Mouse (Mus musculus) liver, embryonic 14.5 days (tissue): Measurements from ENCODE around the gene Hunk. TPM values are rescaled to one million over a fixed set of nuclear protein-coding genes. Genes with fewer than 3 reads are reported as not detected.

Experiments
- ATAC-seq: fragments of 200-750 bp; cut with Nextera tagmentation; 2 replicates; pipeline ENCODE4 v1.8.0; 2017; ENCODE audit warnings: moderate number of reproducible peaks, mild to moderate bottlenecking, moderate library complexity; ENCODE audit not compliant: insufficient read depth
- DNase-seq, 3 experiments: peaks; one replicate each; pipeline ENCODE4 v3.0.0-alpha.2; 2012 to 2013; ENCODE audit warnings: low read depth in 3 of 3, low spot score in 3 of 3
- H3K27ac ChIP-seq: fragments of 300-500 bp; sonication (generic); 2 replicates; pipeline ENCODE4 v1.5.1; 2014; ENCODE audit warnings: moderate library complexity, mild to moderate bottlenecking, control low read depth, inconsistent platforms
- H3K27me3 ChIP-seq: fragments of 300-500 bp; sonication (generic); 2 replicates; pipeline ENCODE4 v1.6.1; 2014; ENCODE audit warnings: mild to moderate bottlenecking, low read length, moderate library complexity; ENCODE audit not compliant: control insufficient read depth, insufficient read depth
- H3K36me3 ChIP-seq: fragments of 300-500 bp; sonication (generic); replicated peaks from 2 replicates; pipeline ENCODE4 v1.6.1; 2014; ENCODE audit warnings: low read depth; ENCODE audit not compliant: control insufficient read depth, insufficient read depth
- H3K4me1 ChIP-seq, 2 experiments: fragments of 200-500 bp in 1 of 2; fragments of 300-500 bp in 1 of 2; sonication (generic) in 1 of 2; replicated peaks; 2 replicates each; pipeline ENCODE4 v1.6.1; 2012 to 2014; ENCODE audit warnings: antibody characterized with exemption in 1 of 2, inconsistent platforms in 1 of 2, low read length in 1 of 2; ENCODE audit not compliant: control insufficient read depth in 2 of 2, insufficient read depth in 2 of 2
- H3K4me2 ChIP-seq: fragments of 300-500 bp; sonication (generic); 2 replicates; pipeline ENCODE4 v1.6.1; 2014; ENCODE audit warnings: low read depth, mild to moderate bottlenecking, control low read depth, moderate library complexity
- H3K4me3 ChIP-seq, 2 experiments: fragments of 200-500 bp in 1 of 2; fragments of 300-500 bp in 1 of 2; sonication (generic) in 1 of 2; 2 replicates each; pipeline ENCODE4 v1.5.1; 2012 to 2014; ENCODE audit warnings: low read depth in 2 of 2, low read length in 2 of 2, mild to moderate bottlenecking in 2 of 2, control low read depth in 1 of 2, inconsistent platforms in 1 of 2, moderate library complexity in 1 of 2; ENCODE audit not compliant: insufficient read depth in 1 of 2
- H3K9ac ChIP-seq: fragments of 300-500 bp; sonication (generic); replicated peaks from 2 replicates; pipeline ENCODE4 v1.6.1; 2014; ENCODE audit warnings: mild to moderate bottlenecking, control low read depth, moderate library complexity
- H3K9me3 ChIP-seq: fragments of 300-500 bp; sonication (generic); 2 replicates; pipeline ENCODE4 v1.6.1; 2016; ENCODE audit warnings: low read length, mixed read lengths; ENCODE audit not compliant: control insufficient read depth
- CTCF ChIP-seq: IDR thresholded peaks from 2 replicates; pipeline ENCODE4 v1.5.1; 2016; ENCODE audit warnings: antibody characterized with exemption, low read depth, control low read depth
- EP300 ChIP-seq: IDR thresholded peaks from 2 replicates; pipeline ENCODE4 v1.6.1; 2016; ENCODE audit warnings: antibody characterized with exemption, low read depth
- WGBS: fragments of 180-500 bp; shearing (Covaris S2); extraction: QIAGEN DNeasy Blood & Tissue Kit; methylation state at CpG from one replicate; pipeline ENCODE4 v1.1.7; 2014; ENCODE audit not compliant: insufficient replicate concordance; 5-methylcytosine and 5-hydroxymethylcytosine counted together
- polyA plus RNA-seq, 2 experiments: library from polyadenylated mRNA; depleted of rRNA in 1 of 2; stranded (reverse) in 1 of 2; unstranded in 1 of 2; fragments of >200 nt; fragmentation: Nextera tagmentation in 1 of 2; extraction: Ambion mirVana in 1 of 2; gene quantifications; 2 replicates each; pipeline versions ENCODE4 v1.2.1 to v1.2.3; 2012 to 2014

The Hunk gene
- polyA plus RNA-seq, 2 experiments: 0.80 to 0.88 TPM

DNA sequence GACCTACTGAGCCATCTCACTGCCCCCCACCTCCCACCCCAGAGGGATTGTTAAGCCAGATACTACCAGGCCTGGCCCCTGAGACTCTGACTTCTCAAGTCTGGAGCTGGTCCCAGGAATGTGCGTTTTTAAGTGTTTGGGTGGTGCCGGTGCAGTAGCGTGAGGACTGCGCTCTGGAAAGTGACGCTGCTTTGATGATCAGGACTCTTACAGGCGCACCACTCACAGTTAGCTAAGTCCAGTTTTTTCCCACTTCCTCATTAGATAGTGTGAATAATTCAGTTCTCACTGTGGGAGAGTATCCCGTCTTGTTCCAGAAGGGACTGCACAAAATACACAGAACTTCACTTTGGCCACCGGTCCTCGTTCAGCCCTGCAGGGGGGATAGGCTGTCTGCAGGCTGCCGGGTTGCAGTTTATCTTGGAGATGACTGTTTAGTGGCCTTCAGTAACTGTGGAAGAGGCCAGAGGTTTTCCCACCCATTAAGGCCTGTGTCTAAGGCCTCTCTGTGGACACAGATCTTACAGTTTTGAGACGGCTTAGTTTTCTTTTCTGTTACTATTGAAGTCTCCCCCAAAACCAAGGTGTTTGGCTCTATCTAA is 75.6 kb downstream of the Hunk start:
- H3K36me3 ChIP-seq: no peaks in the 10 kb centered on the region
- H3K4me1 ChIP-seq: peaks cover 0 to 2% of the 10 kb centered on the region in 2 experiments; a peak in 1 of 4 replicates
- no peak overlapping the region for H3K4me3 ChIP-seq
- no peak overlapping the region for H3K27ac ChIP-seq
- no peaks in the 10 kb centered on the region for H3K27me3 ChIP-seq
- no peak for TF ChIP-seq EP300
- no peak for TF ChIP-seq CTCF
- ATAC-seq (no peak), DNase-seq (no peak)
- no peaks in the 10 kb centered on the region for H3K9me3 ChIP-seq
- 59% methylated on average over 11 of the region's 11 CpGs for WGBS
- H3K4me2 ChIP-seq: no peak overlapping the region
- H3K9ac ChIP-seq: no peak overlapping the region

DNA sequence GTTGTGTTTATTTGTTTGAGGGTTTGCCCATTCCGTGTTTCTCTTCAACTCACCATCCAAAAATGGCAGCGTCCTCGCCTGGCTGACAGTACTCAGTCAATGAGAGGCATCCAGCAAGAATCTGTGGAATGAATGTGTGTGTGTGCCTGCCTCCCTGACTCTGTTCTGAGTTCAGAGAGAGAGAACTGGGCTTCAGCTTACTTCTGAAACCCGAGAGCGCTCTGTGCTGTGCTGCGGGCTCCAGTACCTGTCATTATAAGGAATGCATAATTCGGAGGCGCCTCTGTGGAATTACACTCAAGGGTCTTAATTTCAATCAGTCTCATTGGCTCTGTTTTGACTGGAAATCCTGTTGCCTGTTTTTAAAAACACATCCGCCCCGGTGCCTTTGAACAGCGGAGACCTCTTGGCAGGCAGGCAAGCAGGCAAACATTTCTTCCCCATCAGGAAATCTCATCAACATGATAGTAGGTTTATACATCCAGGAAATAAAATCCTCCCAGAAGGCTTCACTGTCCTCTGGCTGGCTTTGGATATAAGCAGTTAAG is 77.0 kb downstream of the Hunk start:
- Histone ChIP-seq H3K4me2 (no peak overlapping the region), H3K4me1 (peaks cover 0 to 2% of the 10 kb centered on the region in 2 experiments; a peak in 1 of 4 replicates), H3K9ac (no peak overlapping the region), H3K36me3 (no peaks in the 10 kb centered on the region), H3K9me3 (no peaks in the 10 kb centered on the region), H3K27ac (no peak overlapping the region), H3K27me3 (no peaks in the 10 kb centered on the region), H3K4me3 (no peak overlapping the region)
- TF ChIP-seq CTCF: no peak
- TF ChIP-seq EP300: no peak
- ATAC-seq: no peak
- no peak for DNase-seq
- 71% methylated on average over 11 of the region's 11 CpGs for WGBS

- Histone ChIP-seq H3K9ac (no peak overlapping the region), H3K9me3 (no peaks in the 10 kb centered on the region), H3K27me3 (no peaks in the 10 kb centered on the region), H3K4me3 (no peak overlapping the region), H3K4me1 (peaks cover 0 to 2% of the 10 kb centered on the region in 2 experiments; a peak in 1 of 4 replicates), H3K27ac (no peak overlapping the region), H3K4me2 (no peak overlapping the region), H3K36me3 (no peaks in the 10 kb centered on the region)
- TF ChIP-seq EP300 (no peak), CTCF (no peak)
- DNase-seq (no peak), ATAC-seq (no peak)
- 63% methylated on average over 5 of the region's 5 CpGs for WGBS
Measured at GRCm38 (mm10) chr16:90465154-90465553, 79.3 kb downstream of the Hunk start.

GRCm38 (mm10) chr16:90468286-90468685 is 82.5 kb downstream of the Hunk start:
- no peak overlapping the region for H3K4me2 ChIP-seq
- H3K4me1 ChIP-seq: no peaks in the 10 kb centered on the region
- no peak overlapping the region for H3K27ac ChIP-seq
- TF ChIP-seq EP300 (no peak), CTCF (no peak)
- ATAC-seq: no peak
- no peak for DNase-seq
- no peaks in the 10 kb centered on the region for H3K27me3 ChIP-seq
- 63% methylated on average over 5 of the region's 5 CpGs for WGBS
- no peaks in the 10 kb centered on the region for H3K9me3 ChIP-seq
- H3K9ac ChIP-seq: no peak overlapping the region
- no peaks in the 10 kb centered on the region for H3K36me3 ChIP-seq
- no peak overlapping the region for H3K4me3 ChIP-seq

DNA sequence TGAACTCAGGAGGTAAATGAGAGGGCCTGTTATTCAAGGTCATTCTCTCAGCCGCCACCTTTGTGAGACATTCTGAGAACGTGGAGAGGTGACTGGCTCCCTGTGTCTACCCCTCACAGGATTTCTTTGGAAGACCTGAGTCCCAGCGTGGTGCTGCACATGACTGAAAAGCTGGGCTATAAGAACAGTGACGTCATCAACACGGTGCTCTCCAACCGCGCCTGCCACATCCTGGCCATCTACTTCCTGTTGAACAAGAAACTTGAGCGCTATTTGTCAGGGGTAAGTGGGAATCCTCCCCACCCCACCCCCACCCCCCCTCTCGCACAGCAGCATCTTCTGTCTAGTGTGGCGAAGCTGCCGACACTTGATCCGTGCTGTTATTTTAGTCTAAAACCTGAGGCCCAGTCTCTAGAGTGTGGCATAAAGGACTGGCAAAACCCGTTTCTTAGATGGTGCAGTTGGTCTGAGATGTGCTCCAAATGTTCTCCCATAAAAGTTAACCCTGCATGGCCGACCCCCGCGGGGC is 90.0 kb downstream of the Hunk start:
- TF ChIP-seq CTCF: no peak
- no peak for TF ChIP-seq EP300
- H3K4me1 ChIP-seq: no peaks in the 10 kb centered on the region
- H3K9ac ChIP-seq: no peak overlapping the region
- 33% methylated on average over 16 of the region's 16 CpGs for WGBS
- no peaks in the 10 kb centered on the region for H3K27me3 ChIP-seq
- no peak overlapping the region for H3K4me2 ChIP-seq
- H3K4me3 ChIP-seq: no peak overlapping the region
- no peaks in the 10 kb centered on the region for H3K36me3 ChIP-seq
- no peak for DNase-seq
- H3K9me3 ChIP-seq: no peaks in the 10 kb centered on the region
- ATAC-seq: no peak
- no peak overlapping the region for H3K27ac ChIP-seq
